Mouse (Mus musculus): ENCODE measurements around the gene Stmn3.

DNA sequence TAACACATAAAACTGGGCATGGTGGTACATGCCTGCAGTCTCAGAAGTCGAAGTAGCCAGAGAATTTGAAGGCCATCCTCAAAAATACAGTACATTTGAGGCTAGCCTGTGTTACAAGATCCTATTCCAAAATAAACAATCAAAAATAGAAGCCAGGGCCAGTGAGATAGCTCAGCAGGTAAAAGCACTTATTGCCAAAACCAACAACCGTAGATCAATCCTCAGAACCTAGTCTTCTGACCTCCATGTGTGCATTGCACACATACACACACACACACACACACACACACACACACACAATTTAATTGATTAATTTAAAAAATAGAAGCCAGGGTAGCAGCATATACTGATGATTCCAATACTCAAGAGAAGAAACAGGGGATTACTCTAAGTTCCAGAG, 47.5 kb downstream of the Stmn3 start:
- no peak for TF ChIP-seq CTCF (IDR thresholded peaks at IDR 0.05; ENCODE audit: extremely low read depth, insufficient read depth, low read length)
- TF ChIP-seq POLR2A (IDR thresholded peaks at IDR 0.05; ENCODE audit: extremely low read depth, insufficient read depth, low read length) = no peak

Data from cortical plate, adult 2 months (tissue).